Mouse (Mus musculus) c-Kit-negative CD71-positive TER-119-positive erythroid progenitor cells, embryonic 14.5 days (primary cell): Measurements from ENCODE around the gene Mroh3.

Experiments
- DNase-seq: peaks from one replicate; pipeline ENCODE4 v3.0.0-alpha.2; 2013; ENCODE audit warnings: low read depth, low spot score

Mroh3 gene

DNA sequence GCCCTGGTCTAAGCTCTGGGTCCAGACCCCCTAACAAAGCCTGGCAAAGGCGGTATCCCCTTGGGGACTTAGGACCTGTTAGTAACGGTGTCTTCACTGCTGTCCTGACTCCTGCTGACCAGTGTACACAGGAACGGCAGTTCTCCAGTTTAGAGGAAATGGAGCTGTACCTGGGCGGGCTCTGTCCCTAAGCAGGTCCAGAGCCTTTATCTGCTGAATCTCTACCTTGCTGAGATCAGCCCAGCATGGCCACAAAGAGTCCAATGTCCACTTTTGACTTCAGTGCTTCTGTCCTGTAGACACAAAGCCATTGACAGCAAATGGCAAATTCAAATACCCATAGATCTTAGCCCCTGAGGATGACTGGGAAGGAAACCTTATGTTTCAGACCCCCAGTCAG lies 55.7 kb downstream of the Mroh3 start:
- no peak for DNase-seq

DNA sequence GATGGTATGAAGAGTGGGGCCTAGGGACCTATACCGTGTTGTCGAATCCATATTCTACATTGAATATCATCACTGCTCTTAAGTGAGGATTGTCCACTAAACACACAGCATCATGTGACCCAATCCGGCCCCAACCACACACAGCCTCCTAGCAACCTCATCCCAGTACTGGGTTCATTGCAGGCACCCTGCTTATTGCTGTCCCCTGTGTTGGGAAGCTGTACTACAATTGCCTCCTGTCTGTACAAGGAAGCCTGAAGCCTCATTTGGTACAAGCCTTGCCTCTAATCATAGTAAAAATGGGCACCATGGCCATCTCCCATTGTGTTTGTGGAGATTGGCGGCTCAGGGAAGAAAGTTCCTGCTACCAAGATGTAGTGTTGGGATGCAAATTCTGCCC lies 56.3 kb downstream of the Mroh3 start:
- no peak for DNase-seq

DNA sequence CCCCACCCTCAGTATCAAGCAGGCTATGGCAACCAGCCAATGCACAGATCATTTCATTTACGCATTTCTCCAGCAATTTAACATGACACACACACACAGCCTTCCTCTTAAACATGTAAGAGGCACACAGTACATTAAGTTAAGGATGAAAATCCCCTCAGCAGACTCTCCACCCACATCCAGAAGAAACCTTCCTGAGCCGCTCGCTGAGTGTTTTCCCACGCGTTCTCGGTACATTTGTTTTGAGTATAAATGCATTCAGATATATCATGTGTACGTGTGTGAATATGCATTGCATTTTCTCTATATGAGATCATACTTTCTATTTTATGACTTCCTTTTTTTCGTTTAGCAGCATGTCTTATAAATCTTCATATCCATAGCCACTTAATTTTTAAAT lies 61.3 kb downstream of the Mroh3 start:
- no peak for DNase-seq

DNA sequence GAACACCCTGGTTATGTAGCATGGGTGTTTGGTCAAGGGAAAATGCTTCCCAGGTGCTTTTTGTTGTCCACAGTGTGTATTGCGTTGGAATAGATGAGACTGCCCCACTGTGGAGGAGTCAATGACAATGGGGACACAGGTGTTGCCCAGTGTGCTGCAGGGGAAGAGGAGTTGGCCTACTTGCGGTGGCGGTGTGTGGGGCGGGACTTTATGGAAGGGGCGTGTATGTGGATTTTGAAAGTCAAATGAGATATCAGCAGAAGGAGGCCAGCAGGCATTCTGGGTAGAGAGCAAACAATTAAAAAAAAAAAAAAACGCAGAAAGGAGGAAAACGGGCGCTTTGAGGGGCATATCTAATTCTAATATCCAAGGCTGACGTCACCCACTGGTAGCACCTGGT lies 62.9 kb downstream of the Mroh3 start:
- DNase-seq = no peak

DNA sequence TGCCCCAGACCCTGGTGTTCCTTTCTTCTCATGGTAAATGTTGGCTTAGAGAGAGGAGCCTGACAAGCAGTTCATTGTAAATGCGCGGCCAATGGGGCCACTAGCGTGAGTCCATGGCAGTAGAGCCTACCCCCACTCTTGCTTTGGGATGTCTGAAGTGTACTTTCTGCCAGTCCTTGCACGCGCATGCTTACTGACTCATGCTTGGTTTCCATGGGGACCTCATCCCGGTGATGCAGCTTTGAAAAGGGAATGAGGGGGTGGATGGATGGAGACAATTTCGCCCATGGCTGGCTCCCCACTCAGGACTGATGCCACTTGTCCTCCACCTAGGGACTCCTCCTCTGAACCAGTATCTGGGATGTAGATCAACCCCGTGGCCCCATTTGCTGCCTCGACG lies 69.1 kb downstream of the Mroh3 start:
- no peak for DNase-seq

DNA sequence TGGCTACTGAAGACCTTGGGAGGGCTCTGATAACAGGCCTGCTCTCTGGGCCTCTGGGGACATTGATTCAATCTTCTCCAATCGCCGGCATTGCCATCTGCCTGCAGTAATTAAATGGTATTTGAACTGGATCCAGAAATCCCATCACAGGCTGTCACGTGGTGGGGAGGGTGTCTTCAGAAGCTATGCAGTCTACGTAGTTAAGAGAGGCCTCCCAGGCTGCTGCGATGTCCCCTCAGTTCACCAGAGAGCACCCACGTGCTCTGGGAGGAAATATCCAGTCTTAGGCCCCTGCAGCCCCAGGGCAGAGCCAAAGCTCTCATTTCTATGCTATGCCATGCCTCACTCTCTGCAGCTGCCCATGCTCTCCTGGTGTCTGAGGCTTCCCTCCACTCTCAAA lies 70.3 kb downstream of the Mroh3 start:
- no peak for DNase-seq

DNA sequence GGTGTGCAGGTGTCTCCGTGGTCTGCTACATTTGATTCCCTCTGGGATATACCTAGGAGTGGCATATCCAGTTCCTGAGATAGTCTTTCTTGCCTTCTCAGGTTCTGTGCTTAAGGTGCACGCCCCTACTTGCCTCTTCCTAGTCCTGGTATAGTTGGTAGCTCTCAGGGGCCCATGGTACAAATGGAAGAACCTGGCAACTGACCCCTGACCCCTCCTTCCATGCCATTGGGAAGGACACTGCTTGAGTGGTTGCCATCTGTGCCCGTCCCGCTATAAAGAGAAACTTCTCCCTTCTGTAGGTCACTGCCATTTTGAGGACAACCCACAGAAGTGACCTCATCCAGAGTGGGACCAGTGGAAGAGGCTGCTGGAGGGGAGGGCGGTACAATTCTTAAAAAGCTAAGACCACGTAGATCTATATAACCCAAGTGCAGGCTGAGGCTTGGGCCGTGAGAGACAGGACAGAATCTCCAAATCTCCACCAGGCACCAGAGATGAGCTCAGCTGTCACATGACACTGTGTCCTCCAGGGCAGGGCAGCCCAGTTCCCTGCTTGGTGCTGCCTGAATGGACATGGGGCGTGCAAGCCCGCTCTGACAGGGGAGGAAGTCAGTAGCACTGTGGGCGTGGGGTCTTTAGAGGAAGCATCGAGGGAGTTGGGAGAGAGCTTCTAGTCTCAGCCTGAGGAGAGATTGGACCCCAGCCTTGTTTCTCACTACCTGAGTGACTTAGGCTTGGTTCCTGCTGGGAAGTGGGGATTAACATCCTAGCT lies 71.3 kb downstream of the Mroh3 start:
- no peak for DNase-seq

DNA sequence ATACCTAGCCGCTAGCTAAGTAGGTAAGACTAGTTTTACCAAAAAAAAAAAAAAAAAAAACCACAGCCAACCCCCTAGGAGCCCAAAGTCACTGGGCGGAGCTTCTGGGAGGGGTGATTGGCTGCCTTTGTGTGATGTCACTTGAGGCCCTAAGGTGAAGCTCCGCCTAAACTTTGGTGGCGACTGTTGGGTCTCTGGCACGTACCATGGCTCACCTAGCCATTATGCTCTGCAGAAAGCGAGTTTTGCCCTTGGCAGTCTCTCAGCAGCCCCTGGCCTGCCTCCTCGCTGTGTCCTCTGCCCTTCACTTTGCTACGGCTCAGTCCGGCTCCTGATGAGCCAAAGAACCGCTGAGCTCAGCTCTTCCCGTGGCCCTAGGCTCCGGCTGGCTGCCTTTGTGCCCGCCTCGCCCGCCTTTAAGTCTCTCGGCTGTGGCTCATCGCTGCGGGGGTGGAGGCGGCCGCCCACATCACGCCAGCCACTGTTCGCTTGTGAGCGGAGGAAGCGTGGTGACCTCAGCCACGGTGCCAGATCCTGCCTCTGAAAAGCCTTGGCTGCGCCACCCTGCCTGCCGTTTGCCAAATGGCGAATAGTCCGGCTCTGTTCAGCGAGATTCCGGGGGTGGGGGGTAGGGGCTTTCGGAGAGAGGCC lies 72.5 kb downstream of the Mroh3 start:
- peak; percentile 91 for DNase-seq

DNA sequence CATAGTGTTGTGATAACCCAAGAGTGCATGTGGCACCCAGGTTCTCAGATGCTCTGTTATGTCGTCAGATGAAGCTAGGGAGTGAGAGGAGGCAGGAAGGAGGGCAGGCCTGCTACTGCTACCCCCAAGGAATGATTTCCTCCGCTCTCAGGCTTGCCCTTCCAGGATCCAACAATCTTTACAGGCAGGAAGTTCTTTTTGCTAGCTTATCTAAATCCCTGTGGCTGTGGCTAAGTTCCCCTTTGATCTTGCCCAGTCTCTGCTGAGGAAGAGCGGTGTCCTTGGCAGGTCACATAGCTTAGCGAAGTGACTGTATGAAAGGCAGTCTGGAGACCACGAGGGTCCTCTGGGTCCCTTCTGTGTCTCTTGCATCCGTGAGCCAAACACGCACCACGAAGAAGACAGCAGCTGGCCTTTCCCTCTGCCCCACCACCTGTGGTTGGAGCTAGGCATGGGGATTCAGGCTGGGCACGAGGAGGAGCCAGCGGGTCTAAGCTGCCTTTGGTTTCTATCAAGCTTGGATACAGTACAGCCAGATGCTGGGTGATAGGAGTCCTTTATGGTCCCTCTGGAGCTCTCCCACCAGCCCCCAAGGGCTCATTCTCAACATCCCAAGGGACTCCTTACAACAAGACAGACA lies 74.3 kb downstream of the Mroh3 start:
- DNase-seq = no peak

DNA sequence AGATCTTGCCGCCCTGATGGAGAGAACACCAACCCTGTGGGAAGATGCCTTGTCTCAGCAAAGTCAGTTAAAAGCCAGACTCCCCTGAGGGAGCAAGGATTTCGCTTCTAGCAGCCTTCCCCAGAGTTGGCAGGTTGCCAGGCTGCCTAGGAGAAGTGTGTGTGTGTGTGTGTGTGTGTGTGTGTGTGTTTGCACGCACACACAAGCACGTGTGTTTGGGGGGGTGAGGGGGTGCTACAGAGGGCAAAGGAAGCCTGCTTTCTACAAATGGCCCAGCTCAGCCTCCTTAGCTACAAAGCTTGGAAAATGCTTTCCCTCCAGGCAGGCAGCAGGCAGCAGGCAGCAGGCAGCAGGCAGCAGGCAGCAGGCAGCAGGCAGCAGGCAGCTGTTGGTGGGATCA lies 75.1 kb downstream of the Mroh3 start:
- DNase-seq = no peak

DNA sequence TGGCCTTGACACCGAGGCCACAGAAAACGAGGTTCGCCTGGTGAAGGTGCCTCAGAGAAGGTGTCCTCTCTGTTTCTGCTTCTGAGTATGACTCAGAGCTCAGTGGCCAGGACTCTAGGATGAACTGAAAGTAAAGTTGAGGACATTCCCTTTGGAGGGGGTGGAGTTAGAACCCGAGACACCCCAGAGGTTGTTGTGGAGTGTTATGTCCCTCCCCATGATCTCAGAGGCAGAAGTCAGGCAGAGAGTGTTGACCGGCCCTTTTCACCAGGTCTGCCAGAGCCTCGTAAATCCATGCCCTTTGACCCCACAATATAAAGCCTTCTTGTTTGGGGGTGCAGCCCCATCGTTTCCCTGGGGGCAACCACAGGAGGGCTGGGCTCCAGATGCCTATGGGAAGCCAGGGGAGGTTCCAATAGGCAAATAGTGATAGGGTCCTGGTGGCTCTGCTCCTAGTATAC lies 75.5 kb downstream of the Mroh3 start:
- no peak for DNase-seq

DNA sequence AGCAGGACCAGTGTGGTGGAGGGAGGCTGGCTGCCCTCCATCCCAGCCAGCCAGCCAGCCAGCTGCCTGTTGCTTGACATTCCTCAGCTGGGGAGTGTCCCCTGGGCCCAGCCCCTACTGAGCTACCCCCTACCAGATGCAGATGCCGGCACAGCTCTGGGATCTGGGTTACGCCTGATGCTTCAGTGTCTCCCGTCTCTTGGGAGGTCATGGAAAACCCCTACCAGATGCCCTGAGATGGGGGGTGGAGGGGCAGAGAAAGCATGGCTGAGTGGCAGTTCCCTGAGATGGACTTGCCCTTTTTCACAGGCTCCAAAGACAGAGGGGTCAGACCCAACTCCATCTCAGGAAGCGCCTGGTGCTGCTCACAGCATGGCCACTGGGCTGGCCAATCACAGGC lies 76.1 kb downstream of the Mroh3 start:
- DNase-seq = no peak

DNA sequence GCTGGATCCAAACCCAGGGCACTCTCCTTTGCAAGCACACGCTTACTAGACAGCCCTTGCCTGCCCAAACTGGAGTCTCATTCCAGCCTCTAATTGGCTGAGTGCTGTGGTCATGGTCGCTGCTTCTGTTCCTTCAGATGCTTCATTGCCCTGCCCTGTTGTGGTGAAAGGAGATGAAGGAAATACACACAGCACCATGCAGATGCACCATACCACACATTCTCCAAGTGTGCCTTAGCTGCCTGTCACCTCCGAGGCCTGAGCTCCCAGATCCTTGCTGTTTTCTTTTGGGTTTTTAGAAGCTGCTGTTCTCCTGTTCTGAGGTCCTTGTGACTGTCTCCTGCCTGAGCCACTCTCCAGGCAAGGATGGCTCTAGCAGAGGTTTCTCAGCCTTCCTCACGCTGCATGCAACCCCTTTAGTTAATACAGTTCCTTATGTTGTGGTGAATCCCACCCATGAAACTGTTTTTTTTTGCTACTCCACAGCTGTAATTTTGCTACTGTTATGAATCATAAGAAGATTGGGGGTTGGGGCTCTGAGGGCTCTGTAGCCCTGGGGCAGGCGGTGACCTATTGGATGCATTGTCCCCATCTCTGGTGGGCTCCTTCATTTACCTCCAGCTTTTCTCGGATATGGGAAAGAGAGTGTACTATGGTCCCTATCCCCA lies 76.7 kb downstream of the Mroh3 start:
- DNase-seq = no peak

DNA sequence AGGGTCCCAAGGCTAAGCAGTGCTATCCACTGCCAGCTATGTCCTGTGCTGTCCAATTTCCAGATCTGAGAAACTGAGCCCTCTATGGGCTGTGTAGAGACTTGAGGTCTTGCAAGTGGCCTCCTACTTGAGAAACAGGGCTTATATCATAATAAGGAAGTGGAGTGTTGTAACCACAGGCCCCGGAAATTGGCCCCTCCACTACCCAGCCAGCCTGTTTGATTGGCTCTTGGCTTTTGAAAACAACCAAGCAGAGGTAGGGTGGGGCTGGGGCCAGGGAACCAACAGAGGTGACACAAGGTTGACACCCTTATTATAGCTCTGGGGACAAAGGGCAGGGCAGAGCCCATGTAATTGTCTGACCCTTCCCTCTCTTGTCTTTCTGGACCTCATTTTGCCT lies 77.6 kb downstream of the Mroh3 start:
- no peak for DNase-seq

DNA sequence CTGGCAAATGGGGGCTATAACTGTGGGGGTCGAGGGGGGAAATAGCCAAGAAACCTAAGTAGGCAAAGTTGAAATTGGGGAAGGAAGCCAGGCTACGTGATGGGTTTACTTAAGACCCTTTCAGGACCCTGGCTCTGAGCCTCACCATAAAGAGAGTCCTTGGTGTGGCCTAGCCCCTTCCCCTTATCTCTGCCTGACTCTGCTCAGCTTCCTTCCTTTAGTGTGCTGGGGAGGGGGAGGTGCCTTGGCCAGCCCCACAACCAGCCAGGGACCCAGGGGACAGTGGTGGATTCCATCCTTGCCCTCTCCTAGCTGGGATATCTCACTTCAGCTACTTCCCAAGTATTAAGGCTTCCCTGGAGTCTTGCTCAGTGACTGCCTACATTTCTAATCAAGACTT lies 78.1 kb downstream of the Mroh3 start:
- DNase-seq = no peak

DNA sequence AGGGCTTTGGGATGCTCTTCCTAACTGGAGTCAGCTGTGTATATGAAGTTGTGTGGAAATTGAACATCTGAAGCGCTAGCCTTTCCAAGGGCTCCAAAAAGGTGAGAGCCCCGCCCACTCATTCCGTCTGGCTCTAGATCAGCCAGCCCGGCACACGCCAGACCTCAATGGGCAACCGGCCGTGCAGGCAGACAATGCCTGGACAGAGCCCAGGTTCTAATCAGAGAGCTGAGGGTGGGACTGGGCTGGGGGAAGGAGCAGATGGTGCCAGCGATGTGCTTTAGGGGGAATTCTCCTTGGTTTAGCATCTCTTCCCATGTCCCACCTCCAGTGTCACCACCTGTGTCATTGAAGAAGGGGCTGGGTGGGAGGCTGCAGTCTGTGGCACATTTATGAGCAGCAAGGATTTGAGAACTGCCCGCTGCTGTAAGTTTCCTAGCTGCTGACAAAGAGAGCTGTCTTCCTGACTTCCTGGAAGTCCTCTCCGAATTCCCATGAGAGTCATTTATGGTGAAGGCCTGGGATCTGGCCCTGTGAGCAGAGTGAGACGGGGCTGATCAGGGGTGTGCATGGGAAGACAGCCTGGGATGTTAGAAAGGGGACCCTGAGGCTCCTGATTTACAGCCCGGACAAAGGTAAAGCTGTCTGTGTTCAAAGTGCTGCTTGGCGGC lies 78.9 kb downstream of the Mroh3 start:
- DNase-seq = no peak

DNA sequence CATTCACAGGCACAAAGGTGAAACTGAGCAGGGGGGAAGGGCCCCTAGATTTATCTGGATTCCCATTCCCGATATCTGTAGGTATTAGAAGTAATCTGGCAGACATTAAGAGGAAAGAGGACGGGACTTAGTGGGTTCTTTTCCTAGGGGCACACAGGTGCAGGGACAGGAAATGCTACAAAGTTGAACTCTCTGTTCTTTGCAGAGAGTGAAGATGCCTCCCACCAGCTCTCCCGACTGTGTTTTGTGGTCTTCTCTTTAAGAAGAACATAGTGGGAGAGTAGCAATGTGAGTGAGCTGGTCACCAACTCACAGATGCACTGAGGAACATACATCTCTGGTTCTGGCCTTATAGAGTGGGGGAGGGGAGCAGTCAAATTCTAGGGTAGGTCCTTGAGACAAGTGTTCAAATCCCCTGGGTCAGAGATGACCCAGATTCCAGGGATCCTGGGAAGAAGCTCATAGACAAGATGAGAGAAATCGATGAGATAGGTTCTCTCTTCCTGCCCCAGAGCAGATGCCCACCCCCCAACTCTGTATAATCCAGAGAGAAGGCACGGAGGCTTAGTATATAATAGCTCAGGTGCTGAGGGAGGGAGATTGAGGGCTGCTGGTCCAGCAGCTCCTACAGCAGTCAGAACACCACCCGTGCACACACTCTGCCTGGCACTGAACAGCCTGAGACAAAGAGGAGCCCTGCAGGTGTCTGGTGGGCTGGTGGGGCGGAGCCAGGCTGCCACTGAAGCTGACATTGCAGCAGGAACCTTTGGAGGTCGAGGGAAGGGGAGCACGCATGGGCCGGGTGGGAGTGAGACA lies 80.0 kb downstream of the Mroh3 start:
- DNase-seq = no peak
